Mouse (Mus musculus): ENCODE measurements at regions not wholly inside any gene's neighbourhood (a gene's known extent, or its start where the extent isn't known, plus 50 kb on each side); places are given as distances from the start of the nearest gene placed in this dataset.

DNA sequence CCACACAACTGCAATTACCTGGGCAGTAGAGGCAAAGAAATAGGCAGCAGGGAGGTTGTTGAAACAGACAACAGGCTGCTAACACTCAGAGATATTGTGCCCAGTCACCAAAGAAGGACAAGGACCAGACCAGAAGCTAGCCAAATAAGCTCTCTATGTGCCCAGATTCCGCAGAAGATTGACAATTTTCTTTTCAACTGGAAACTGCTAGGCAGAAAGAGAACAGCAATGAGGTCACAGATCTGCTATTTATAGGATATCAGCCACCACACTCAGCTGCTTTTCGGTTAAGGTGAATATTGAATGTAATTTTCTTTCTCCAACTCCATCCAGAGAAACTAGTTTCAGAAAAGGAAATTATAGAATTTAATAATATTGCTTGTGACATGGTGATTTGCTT is 486.3 kb upstream of the Cited2 start:
- Histone ChIP-seq H3K27ac (ENCODE audit: low read length) (no peak overlapping the region), H3K9ac (ENCODE audit: low read depth, low read length) (no peak overlapping the region), H3K4me1 (ENCODE audit: control insufficient read depth, insufficient read depth, low read length) (peaks cover 15% of the 10 kb centered on the region), H3K36me3 (ENCODE audit: control insufficient read depth, insufficient read depth, low read length) (no peaks in the 10 kb centered on the region), H3K9me3 (replicated peaks; ENCODE audit: control insufficient read depth, low read length, poor library complexity, severe bottlenecking) (no peaks in the 10 kb centered on the region), H3K4me2 (ENCODE audit: low read length) (no peak overlapping the region), H3K4me3 (ENCODE audit: low read depth, low read length) (no peak overlapping the region), H3K27me3 (ENCODE audit: control insufficient read depth, insufficient read depth, low read depth, low read length) (no peaks in the 10 kb centered on the region)
- ATAC-seq, result no peak
- 39% methylated on average over 2 of the region's 2 CpGs for WGBS

DNA sequence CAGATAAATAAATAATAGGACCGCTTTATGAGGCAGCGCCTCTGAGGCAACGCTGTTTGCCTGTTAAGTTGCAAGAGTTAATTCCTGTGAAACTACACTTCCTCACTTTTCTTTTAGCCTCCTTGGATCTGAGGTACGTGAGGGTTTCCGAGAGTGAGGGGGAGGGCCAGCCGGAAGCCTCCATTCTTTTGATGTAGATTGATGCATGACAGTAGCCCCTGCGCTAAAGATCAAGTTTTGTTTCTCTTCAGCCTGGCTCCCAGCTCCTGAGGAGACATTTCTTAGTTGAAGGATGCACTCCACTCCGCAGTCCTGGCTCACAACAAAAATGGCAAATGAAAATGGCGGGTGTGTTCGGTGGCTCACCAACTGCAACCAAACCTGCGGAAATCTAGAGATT is 485.6 kb upstream of the Cited2 start:
- Histone ChIP-seq H3K27ac (ENCODE audit: low read length) (no peak overlapping the region), H3K27me3 (ENCODE audit: control insufficient read depth, insufficient read depth, low read depth, low read length) (no peaks in the 10 kb centered on the region), H3K4me2 (ENCODE audit: low read length) (peak overlapping the region; percentile 31; the same call in 1 of the 2 replicates), H3K9ac (ENCODE audit: low read depth, low read length) (no peak overlapping the region), H3K4me3 (ENCODE audit: low read depth, low read length) (no peak overlapping the region; the same call in 1 of the 2 replicates), H3K36me3 (ENCODE audit: control insufficient read depth, insufficient read depth, low read length) (no peaks in the 10 kb centered on the region), H3K4me1 (ENCODE audit: control insufficient read depth, insufficient read depth, low read length) (peaks cover 15% of the 10 kb centered on the region), H3K9me3 (replicated peaks; ENCODE audit: control insufficient read depth, low read length, poor library complexity, severe bottlenecking) (no peaks in the 10 kb centered on the region)
- 0 out of 2 replicates have a peak, but pooled peaks have one; percentile 48 for ATAC-seq
- WGBS, result 36% methylated on average over 11 of the region's 11 CpGs

DNA sequence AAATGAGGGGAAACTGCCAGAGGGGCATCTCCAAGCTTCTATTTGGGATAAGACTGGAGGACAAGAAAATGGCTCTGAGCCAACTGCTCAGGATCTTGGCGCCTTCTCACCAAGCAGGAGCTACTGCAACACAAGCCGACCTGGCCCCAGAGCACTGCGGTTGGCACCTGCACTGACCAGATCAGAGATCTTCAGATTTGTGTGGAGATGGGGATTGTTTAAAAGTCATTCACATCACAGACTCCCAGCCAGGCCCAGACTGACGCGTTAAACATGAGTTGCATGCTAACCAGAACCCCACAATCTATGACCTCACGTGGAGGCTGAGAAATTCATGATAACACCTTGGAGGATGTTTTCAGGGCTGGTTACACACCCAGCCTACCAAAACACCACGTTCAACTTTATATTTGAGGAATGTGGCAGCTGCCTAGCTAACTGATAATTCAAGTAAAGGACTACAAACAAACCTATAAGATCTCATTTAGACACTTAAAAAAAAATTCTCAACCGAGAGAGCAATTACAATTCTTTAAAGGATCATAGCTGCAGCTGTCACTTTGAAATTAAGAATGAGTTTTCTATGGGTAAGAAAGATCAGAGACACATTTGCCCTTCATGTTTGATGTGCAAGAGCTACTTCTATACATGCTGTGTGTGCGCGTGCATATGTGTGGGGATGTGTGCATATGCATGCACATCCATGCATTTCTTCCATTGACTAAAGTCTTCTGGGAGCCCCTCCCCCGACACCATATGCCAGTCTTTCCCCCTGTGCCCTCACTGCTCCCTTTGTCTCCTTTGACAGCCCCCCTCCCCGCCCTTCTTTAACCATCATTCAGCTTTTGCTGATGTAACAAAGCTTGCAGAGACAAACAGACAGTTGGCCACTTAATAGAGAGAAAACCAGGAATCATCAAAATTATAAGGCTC is 484.8 kb upstream of the Cited2 start:
- H3K36me3 ChIP-seq (ENCODE audit: control insufficient read depth, insufficient read depth, low read length), result no peaks in the 10 kb centered on the region
- no peaks in the 10 kb centered on the region for H3K9me3 ChIP-seq (replicated peaks; ENCODE audit: control insufficient read depth, low read length, poor library complexity, severe bottlenecking)
- H3K27ac ChIP-seq (ENCODE audit: low read length), result no peak overlapping the region
- no peak overlapping the region for H3K9ac ChIP-seq (ENCODE audit: low read depth, low read length)
- H3K4me1 ChIP-seq (ENCODE audit: control insufficient read depth, insufficient read depth, low read length), result peaks cover 15% of the 10 kb centered on the region
- WGBS, result 40% methylated on average over 12 of the region's 12 CpGs
- H3K4me3 ChIP-seq (ENCODE audit: low read depth, low read length), result no peak overlapping the region
- peak; percentile 45; the same call in 1 of the 2 replicates for ATAC-seq
- H3K27me3 ChIP-seq (ENCODE audit: control insufficient read depth, insufficient read depth, low read depth, low read length), result no peaks in the 10 kb centered on the region
- H3K4me2 ChIP-seq (ENCODE audit: low read length), result no peak overlapping the region; the same call in 1 of the 2 replicates

DNA sequence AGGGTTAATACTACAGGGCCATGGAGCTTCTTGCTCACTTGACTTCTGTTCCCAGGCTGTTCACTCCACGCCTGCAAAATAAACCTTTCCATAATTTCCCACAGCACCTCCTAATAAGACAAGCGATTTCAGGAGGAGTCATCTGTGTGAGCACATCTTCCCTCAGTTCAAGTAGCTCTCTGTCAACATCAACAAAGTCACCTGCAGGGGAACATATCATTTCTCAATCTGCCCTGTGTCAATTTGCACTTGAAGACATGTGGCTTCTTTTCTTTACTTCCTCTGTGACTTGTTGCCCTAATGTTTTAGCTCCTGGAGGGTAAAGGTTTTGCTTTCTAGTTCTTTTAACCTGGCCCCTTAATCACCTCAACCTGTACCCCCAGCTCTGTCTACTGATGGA is 474.7 kb upstream of the Cited2 start:
- H3K27me3 ChIP-seq (ENCODE audit: control insufficient read depth, insufficient read depth, low read depth, low read length), result no peaks in the 10 kb centered on the region
- no peak overlapping the region for H3K9ac ChIP-seq (ENCODE audit: low read depth, low read length)
- no peak for ATAC-seq
- no peak overlapping the region for H3K27ac ChIP-seq (ENCODE audit: low read length)
- H3K4me2 ChIP-seq (ENCODE audit: low read length), result no peak overlapping the region
- no peak overlapping the region for H3K4me3 ChIP-seq (ENCODE audit: low read depth, low read length)
- H3K9me3 ChIP-seq (replicated peaks; ENCODE audit: control insufficient read depth, low read length, poor library complexity, severe bottlenecking), result no peaks in the 10 kb centered on the region
- WGBS, result 71% methylated on average over 2 of the region's 2 CpGs
- no peaks in the 10 kb centered on the region for H3K4me1 ChIP-seq (ENCODE audit: control insufficient read depth, insufficient read depth, low read length)
- H3K36me3 ChIP-seq (ENCODE audit: control insufficient read depth, insufficient read depth, low read length), result no peaks in the 10 kb centered on the region

DNA sequence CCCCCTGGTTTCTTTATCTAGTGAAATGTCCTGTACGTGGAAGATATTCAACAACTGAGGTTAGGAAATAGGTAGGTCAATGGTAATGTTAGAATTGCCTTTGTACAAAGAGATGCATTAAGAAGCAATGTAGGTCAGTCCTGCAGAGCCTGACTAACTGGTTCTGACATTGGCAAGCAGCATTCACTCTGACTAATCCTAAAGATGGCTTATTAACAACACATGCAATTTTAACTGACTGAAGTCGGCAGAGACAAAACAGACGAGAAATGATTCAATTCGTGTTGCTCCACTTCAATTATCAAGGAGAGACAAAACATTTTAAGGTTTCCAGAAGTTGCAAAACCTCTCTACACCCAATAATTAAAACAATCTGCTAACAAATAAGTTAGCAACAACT is 470.0 kb upstream of the Cited2 start:
- no peaks in the 10 kb centered on the region for H3K27me3 ChIP-seq (ENCODE audit: control insufficient read depth, insufficient read depth, low read depth, low read length)
- no peaks in the 10 kb centered on the region for H3K4me1 ChIP-seq (ENCODE audit: control insufficient read depth, insufficient read depth, low read length)
- H3K36me3 ChIP-seq (ENCODE audit: control insufficient read depth, insufficient read depth, low read length), result no peaks in the 10 kb centered on the region
- ATAC-seq, result no peak
- H3K4me3 ChIP-seq (ENCODE audit: low read depth, low read length), result no peak overlapping the region
- H3K9me3 ChIP-seq (replicated peaks; ENCODE audit: control insufficient read depth, low read length, poor library complexity, severe bottlenecking), result no peaks in the 10 kb centered on the region
- WGBS, result 39% methylated on average over 4 of the region's 4 CpGs
- no peak overlapping the region for H3K4me2 ChIP-seq (ENCODE audit: low read length)
- H3K27ac ChIP-seq (ENCODE audit: low read length), result no peak overlapping the region
- H3K9ac ChIP-seq (ENCODE audit: low read depth, low read length), result no peak overlapping the region

DNA sequence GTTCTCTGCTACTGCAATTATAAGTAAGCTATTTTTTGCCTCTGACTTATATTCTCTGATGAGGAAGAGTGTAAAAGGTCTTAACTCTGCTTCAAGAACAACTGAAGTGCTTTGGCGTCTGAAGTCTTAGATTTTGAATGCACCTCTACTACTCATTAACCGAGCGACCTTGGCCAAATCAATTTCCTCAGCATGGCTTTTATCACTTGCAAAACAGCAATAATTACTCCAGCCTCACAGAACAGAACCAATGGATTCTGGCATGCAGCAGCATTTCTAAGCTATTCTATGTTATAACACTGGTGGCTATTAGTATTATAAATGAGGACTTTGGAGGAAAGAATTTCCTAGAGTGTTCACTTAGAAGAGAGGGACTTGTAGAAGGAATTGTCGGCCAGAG is 462.9 kb upstream of the Cited2 start:
- Histone ChIP-seq H3K4me2 (ENCODE audit: low read length) (no peak overlapping the region), H3K4me1 (ENCODE audit: control insufficient read depth, insufficient read depth, low read length) (no peaks in the 10 kb centered on the region), H3K36me3 (ENCODE audit: control insufficient read depth, insufficient read depth, low read length) (no peaks in the 10 kb centered on the region), H3K27ac (ENCODE audit: low read length) (no peak overlapping the region), H3K9me3 (replicated peaks; ENCODE audit: control insufficient read depth, low read length, poor library complexity, severe bottlenecking) (no peaks in the 10 kb centered on the region), H3K4me3 (ENCODE audit: low read depth, low read length) (no peak overlapping the region), H3K27me3 (ENCODE audit: control insufficient read depth, insufficient read depth, low read depth, low read length) (no peaks in the 10 kb centered on the region), H3K9ac (ENCODE audit: low read depth, low read length) (no peak overlapping the region)
- ATAC-seq, result no peak
- 69% methylated on average over 4 of the region's 4 CpGs for WGBS

DNA sequence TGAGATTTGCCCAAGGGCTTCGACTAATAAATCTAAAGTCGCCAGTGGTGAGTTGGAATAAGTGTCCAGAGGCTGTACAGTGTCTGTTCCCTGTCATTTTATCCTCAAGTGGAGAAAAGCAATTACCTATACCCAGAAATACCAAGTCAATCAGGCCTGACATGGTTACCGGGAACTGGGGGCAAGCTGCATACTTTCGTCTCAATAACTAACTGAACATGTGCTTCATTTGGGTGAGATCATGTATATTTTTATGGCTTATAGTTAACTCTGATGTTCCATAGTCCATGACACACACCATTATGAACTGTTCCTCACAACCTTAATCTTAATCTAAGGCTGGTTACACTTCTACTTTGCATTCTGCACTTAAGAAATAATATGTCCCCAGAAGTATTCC is 462.4 kb upstream of the Cited2 start:
- no peaks in the 10 kb centered on the region for H3K4me1 ChIP-seq (ENCODE audit: control insufficient read depth, insufficient read depth, low read length)
- H3K4me3 ChIP-seq (ENCODE audit: low read depth, low read length), result no peak overlapping the region
- H3K27me3 ChIP-seq (ENCODE audit: control insufficient read depth, insufficient read depth, low read depth, low read length), result no peaks in the 10 kb centered on the region
- H3K9ac ChIP-seq (ENCODE audit: low read depth, low read length), result no peak overlapping the region
- WGBS, result 79% methylated on average over 4 of the region's 4 CpGs
- H3K9me3 ChIP-seq (replicated peaks; ENCODE audit: control insufficient read depth, low read length, poor library complexity, severe bottlenecking), result no peaks in the 10 kb centered on the region
- H3K27ac ChIP-seq (ENCODE audit: low read length), result no peak overlapping the region
- H3K36me3 ChIP-seq (ENCODE audit: control insufficient read depth, insufficient read depth, low read length), result no peaks in the 10 kb centered on the region
- no peak for ATAC-seq
- no peak overlapping the region for H3K4me2 ChIP-seq (ENCODE audit: low read length)

DNA sequence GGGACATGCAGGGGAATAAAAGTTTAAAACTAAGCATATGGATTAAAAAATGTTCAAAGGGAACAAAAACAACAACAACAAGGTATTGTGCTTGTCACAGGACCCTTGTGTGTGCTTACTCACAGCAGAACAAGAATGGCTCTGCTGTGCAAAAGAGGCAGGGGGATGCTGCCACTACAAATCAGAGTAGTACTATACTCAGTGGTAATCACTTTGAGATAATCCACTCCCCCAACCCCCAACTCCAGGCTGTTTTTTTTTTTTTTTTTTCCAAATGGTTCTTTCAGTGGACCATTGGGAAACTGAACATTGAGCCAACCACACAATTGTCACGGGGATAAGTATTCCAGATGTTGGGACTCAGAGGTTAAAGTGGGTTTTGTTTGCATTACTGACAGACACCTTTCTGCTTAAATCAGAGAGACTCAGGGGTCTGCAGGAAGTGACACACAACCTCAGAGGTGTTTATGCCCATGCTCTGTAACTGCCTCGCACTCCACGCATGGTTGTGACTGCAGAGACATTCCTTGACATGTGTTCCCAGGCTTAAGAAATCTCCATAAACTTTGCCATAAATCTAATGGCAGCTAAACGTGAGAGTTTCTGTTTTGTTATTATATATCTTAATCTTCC is 461.7 kb upstream of the Cited2 start:
- Histone ChIP-seq H3K27ac (ENCODE audit: low read length) (no peak overlapping the region), H3K4me3 (ENCODE audit: low read depth, low read length) (no peak overlapping the region), H3K9ac (ENCODE audit: low read depth, low read length) (no peak overlapping the region), H3K4me2 (ENCODE audit: low read length) (no peak overlapping the region), H3K9me3 (replicated peaks; ENCODE audit: control insufficient read depth, low read length, poor library complexity, severe bottlenecking) (no peaks in the 10 kb centered on the region), H3K27me3 (ENCODE audit: control insufficient read depth, insufficient read depth, low read depth, low read length) (no peaks in the 10 kb centered on the region), H3K4me1 (ENCODE audit: control insufficient read depth, insufficient read depth, low read length) (no peaks in the 10 kb centered on the region), H3K36me3 (ENCODE audit: control insufficient read depth, insufficient read depth, low read length) (no peaks in the 10 kb centered on the region)
- no peak for ATAC-seq
- WGBS, result 71% methylated on average over 4 of the region's 4 CpGs

DNA sequence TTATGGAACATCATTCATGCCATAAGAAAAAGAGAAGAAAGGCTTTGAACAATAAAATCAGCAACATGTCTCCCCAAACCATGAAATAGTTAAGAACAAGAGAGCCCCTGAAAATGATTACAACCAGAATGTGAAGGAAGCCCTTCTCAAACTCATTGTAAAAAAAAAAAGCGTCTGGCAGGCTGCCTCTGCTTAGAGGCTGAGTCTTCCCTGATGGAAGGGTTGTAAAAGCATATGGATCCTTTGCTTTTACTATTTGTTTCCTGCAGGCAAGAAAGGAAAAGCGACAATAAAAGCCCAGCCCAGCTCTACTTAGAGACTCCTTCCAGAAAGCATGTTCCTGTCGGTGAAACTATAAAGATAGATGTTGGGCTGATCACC is 461.2 kb upstream of the Cited2 start:
- Histone ChIP-seq H3K27me3 (ENCODE audit: control insufficient read depth, insufficient read depth, low read depth, low read length) (no peaks in the 10 kb centered on the region), H3K4me3 (ENCODE audit: low read depth, low read length) (no peak overlapping the region), H3K4me2 (ENCODE audit: low read length) (no peak overlapping the region), H3K9me3 (replicated peaks; ENCODE audit: control insufficient read depth, low read length, poor library complexity, severe bottlenecking) (no peaks in the 10 kb centered on the region), H3K9ac (ENCODE audit: low read depth, low read length) (no peak overlapping the region), H3K36me3 (ENCODE audit: control insufficient read depth, insufficient read depth, low read length) (no peaks in the 10 kb centered on the region), H3K4me1 (ENCODE audit: control insufficient read depth, insufficient read depth, low read length) (no peaks in the 10 kb centered on the region), H3K27ac (ENCODE audit: low read length) (no peak overlapping the region)
- WGBS, result 73% methylated on average over 3 of the region's 3 CpGs
- no peak for ATAC-seq

Measured in midbrain, embryonic 16.5 days (tissue).